Mouse (Mus musculus): ENCODE data around the gene Odf3l1.

DNA sequence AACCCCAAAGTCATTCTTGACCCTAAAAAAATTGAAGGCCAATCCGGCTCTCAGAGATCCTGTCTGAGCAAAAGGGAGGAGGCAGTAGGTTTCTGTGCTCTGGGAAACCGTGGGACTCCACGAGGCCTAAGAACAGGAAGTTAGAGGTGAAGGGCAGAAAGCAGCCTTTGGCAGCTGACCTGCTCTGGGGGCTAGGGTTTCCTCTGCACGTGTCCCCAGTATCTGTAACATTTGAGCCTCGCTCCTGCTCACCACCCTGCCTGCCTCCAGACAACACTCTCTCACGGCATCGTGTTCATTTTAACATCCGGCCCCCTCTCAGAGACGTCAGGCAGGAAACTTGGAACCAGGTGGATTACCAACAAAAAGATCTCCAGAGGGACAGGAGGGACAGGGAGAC, 36.1 kb upstream of the Odf3l1 start:
- TF ChIP-seq POLR2A (IDR thresholded peaks at IDR 0.05; ENCODE audit: low read depth, low read length), result no peak
- TF ChIP-seq TBP (conservative IDR thresholded peaks at IDR 0.05; ENCODE audit: low read depth, low read length), result no peak
- TF ChIP-seq SMC3 (IDR thresholded peaks at IDR 0.05; ENCODE audit: low read depth, low read length), result no peak
- TF ChIP-seq CTCF (conservative IDR thresholded peaks at IDR 0.05 in 1 of 2, IDR thresholded peaks at IDR 0.05 in 1 of 2; ENCODE audit: low read depth in 2 of 2, low read length in 2 of 2), result no peak
- TF ChIP-seq SIN3A (IDR thresholded peaks at IDR 0.05; ENCODE audit: low read length), result no peak
- no peak for TF ChIP-seq TCF12 (IDR thresholded peaks at IDR 0.05; ENCODE audit: low read depth, low read length)
- no peak for TF ChIP-seq MAX (IDR thresholded peaks at IDR 0.05; ENCODE audit: low read length)
- no peak for TF ChIP-seq MAZ (IDR thresholded peaks at IDR 0.05; ENCODE audit: low read depth, low read length)
- no peak for TF ChIP-seq JUND (conservative IDR thresholded peaks at IDR 0.05; ENCODE audit: low read depth, low read length)
- no peak for TF ChIP-seq MEF2A (IDR thresholded peaks at IDR 0.05; ENCODE audit: borderline replicate concordance, low read depth, low read length)
- TF ChIP-seq ZKSCAN1 (IDR thresholded peaks at IDR 0.05; ENCODE audit: borderline replicate concordance, low read depth, low read length), result no peak
- TF ChIP-seq ZNF384 (IDR thresholded peaks at IDR 0.05; ENCODE audit: low read depth, low read length), result no peak
- no peak for TF ChIP-seq USF1 (IDR thresholded peaks at IDR 0.05; ENCODE audit: low read depth, low read length)
- no peak for TF ChIP-seq KAT2A (IDR thresholded peaks at IDR 0.05; ENCODE audit: insufficient replicate concordance, low read length)

Measured in CH12.LX (cell line).